Mouse (Mus musculus) lung, adult 2 months (tissue): ENCODE data around the gene Prkag1. TPM values are rescaled to one million over a fixed set of nuclear protein-coding genes. Genes with fewer than 3 reads are reported as not detected.

Source experiments
- DNase-seq: peaks from one replicate; pipeline ENCODE4 v3.0.0; 2022
- H3K4me1 ChIP-seq: fragments of 200-500 bp; 2 replicates; pipeline ENCODE4 v1.6.1; 2011; ENCODE audit warnings: low read length; ENCODE audit not compliant: control insufficient read depth, insufficient read depth
- H3K4me3 ChIP-seq: fragments of 200-500 bp; replicated peaks from 2 replicates; pipeline ENCODE3; 2011; ENCODE audit warnings: low read depth, mild to moderate bottlenecking, control low read depth, low read length; ENCODE audit errors: extremely low read depth
- CTCF ChIP-seq: fragments of 200-500 bp; IDR thresholded peaks from 2 replicates; pipeline ENCODE4 v1.5.1; 2011; ENCODE audit warnings: mild to moderate bottlenecking, low read length, control low read depth; ENCODE audit not compliant: insufficient read depth
- POLR2A ChIP-seq: fragments of 200-500 bp; IDR thresholded peaks from 2 replicates; pipeline ENCODE4 v1.6.1; 2011; ENCODE audit warnings: low read depth, mild to moderate bottlenecking, control low read depth, low read length, borderline replicate concordance; ENCODE audit errors: extremely low read depth
- WGBS: fragments of 180-500 bp; shearing (Covaris S2); methylation state at CpG from one replicate; pipeline ENCODE4 v1.1.7; 2018; 5-methylcytosine and 5-hydroxymethylcytosine counted together
- polyA plus RNA-seq: library from polyadenylated mRNA; depleted of rRNA; stranded (reverse); fragments of >200 nt; gene quantifications from 2 replicates; pipeline ENCODE4 v1.2.3, GENCODE M21; 2012; rRNA removed

The Prkag1 gene
- 51.0 and 62.8 TPM in 2 replicates for polyA plus RNA-seq

DNA sequence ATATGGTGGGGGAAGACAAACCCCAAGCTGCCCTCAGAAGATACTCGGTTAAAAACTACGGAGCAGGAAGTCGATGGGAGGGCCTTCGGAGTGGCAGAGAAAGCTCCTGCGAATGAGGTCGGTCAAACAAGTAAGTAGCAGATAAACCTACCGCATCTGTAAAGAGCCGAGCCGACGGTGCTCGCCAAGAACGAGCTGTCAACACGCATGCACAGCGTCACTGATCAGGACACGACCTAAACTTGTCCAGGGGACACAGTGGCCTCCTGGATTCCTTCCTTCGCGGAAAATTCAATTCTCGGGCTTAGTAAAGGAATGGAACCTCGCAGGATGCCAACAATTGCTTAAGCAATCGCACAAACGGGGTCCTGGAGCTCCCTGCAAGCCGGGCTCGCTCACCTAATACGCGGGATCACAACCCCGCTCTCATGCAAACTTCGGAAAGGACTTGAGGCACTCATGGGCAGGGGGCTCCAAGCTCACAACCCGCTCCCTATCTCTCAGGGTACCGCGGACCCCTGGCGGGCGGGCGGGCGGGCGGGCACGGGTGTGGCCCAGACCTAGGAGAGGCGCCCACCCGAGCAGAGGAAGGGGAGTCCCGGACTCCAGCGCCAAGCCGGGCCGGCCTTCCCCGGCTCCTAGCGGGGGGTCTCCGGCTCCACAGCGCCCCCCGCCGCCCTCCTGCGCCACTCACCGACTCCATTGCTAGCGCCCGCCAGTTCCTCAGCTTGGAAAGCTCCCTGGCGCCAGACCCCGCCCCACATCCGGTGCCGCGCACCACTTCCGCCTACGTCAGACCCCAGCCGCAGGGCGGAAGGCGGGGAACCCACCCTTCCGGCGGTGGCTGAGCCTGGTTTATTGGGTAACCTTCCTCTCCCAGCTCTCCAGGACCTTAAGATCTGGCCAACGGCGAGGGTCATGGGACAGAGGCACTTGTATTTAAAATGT is at the start of gene Prkag1:
Gene Prkag1, minus strand, starts transcription at position 786 of the 948 bp plus-strand sequence.
- DNase-seq = peak; percentile 96
- WGBS = under 1% methylated on average over 62 of the region's 66 CpGs
- Histone ChIP-seq H3K4me3 (peak within 1 kb of the TSS; percentile 73), H3K4me1 (peaks cover 2% of the 10 kb centered on the region; the same call in 1 of the 2 replicates)
- TF ChIP-seq CTCF (no peak), POLR2A (peak; percentile 83; the same call in 1 of the 2 replicates)

DNA sequence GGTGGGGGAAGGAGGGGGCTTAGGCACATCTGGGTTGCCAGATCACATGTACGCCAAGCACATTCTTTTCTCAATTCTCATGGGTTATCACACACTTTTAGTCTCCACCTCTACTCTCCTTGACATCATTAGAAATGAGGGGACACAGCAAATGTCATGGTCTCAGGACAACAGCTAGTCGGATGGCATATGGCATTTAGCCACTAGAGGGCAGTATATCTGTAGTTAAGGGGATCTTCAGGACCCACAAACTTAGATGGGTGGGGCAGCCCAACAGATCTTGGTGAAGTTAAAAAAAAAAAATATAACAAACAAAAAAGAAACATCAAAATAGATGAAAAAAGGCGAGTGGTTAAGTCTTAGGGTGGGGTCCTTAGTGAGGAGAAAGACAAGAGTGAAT is 46.0 kb upstream of the Prkag1 start:
- peak; percentile 34 for DNase-seq
- H3K4me1 ChIP-seq = no peaks in the 10 kb centered on the region
- H3K4me3 ChIP-seq = no peak overlapping the region
- WGBS = 14% methylated on average over 3 of the region's 3 CpGs
- no peak for TF ChIP-seq CTCF
- TF ChIP-seq POLR2A = no peak

DNA sequence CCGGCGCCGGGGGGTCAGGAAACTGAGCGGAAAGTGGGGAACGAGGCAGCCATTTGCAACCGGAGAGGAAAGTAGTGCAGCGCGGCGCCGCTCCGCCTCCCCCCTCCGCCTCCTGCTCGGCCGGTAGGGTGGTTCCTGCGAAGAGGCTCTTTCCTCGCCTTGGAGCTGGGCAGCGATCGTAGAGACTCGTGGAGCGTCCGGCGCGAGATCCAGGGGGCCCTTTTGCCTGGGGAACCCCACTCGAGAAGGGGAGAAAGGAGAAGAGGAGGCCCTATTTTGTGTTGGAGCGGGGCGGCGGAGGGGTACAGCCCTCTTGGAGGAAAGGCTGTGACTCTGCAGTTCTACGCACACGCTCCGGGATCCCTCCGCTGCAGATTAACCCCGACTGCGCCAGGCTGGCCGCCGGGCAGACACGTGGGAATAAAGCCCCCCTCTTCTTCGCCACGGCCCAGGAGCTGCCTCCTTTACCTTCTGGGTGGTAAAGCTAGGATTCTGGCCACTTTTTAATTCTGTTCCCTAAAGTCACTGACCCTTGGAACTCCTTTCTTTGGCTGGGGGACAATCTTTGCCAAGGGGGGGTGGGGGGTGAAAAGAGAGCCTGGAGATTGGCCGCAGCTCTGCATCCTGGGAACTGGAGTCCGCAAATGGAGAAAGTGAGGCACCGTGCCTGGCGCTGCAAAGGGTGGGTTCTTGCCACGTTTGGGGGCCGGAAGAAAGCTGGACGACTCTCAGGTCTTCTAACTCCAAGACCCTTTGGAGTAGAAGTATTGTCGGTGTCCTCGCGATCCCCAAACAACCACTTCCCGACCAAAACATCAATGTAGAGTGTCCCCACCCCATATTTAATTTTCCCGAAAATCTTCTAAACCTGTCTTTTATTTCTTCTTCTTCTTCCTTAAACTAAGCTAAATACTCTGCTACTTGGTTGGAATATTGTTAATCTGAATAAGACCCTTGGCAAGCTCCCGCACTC is 40.9 kb upstream of the Prkag1 start:
- DNase-seq = peak; percentile 95
- H3K4me1 ChIP-seq = peaks cover 17% of the 10 kb centered on the region
- H3K4me3 ChIP-seq = peak overlapping the region; percentile 95
- WGBS = 1% methylated on average over 49 of the region's 51 CpGs
- TF ChIP-seq CTCF (no peak), POLR2A (peak; percentile 63; the same call in 1 of the 2 replicates)

DNA sequence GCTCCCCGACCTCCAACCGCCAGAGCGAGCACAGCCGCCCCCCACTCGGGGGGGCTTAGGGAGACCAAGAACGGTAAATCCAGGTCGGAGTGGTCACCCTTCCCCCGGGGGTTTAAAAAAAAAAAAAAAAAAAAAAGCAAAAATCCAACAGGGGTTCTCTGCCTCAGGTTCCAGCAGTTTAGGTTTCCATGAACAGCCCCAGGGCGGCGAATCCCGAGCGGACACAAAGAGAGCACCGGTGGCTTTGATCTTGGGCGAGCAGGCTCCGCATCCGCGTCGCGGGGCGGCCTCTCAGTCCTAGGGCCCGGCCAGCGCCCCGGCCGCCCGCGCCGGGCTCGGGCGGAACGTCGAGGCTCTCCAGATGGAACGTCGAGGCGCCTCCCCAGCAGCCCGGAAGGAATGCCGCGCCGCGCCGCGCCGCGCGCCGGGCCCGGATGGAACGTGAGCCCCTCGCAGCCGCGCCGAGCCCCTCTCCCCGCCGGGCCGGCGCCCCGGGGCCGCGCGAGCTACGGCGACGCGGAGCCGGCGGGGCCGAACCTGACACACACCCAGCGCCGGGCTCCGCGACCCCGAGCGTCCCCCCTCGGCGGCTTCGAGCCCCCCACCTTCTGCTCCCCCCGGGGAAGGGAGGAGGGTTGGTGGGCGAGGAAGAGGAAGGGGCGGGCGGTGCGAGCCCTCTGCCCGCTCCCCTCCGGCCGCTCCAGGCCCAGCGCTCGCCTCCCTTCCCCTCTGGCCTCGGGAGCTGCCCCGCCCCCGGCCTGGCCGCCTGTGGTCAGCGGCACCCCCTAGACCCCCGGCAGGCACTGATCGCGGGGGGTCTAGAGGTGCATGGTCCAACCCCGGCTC is 40.0 kb upstream of the Prkag1 start, which contains the start of gene Kmt2d:
Gene Kmt2d, minus strand, starts transcription at position 135 of the 846 bp plus-strand sequence.
- WGBS = 1% methylated on average over 93 of the region's 94 CpGs
- no peak for DNase-seq
- peaks cover 20% of the 10 kb centered on the region for H3K4me1 ChIP-seq
- TF ChIP-seq POLR2A (no peak), CTCF (no peak)
- peak within 1 kb of the TSS; percentile 95 for H3K4me3 ChIP-seq

DNA sequence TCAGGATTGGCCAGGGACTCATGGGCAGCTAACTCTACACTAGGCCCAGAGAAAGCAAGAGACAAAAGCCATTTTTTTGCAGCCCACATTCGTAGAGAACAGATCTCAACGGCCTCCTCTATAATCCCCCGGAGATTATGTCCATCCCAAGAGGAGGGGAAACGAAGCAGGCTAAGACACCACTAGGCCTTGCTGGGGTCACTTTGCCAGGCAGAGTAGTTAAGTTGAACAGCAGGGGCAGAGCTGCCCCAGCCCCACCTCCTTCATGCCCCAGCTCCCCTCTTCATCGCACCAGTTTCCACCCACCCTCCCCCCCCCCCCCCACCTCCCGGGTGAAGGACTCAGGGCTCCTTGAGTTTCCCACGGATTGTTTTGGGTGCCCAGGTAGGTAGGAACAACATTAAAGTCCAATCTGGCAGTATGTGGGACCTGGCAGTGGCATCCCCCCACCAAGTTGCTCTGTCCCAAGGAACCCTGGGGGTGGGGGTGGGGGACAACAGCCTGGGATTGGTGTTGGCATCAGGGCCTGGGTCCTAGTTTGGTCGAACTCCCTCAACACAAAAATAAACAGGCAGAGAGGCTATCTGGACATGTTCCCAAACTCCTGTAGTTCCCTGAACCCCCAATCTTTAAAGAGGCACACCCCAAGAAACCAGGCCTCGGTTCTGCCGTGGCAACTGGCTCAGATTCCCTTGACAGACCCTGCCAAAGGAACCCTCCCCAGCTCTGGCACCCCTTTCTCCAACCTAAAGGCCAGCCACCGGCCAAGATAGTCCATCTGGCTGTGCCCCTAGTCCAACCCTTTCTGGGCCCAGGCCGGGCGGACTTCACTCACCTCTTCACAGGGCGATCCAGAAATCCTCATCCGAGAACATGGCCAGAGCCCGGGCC is 39.1 kb upstream of the Prkag1 start:
- DNase-seq = peak; percentile 44
- Histone ChIP-seq H3K4me3 (peak overlapping the region; percentile 95), H3K4me1 (peaks cover 20% of the 10 kb centered on the region)
- under 1% methylated on average over 16 of the region's 16 CpGs for WGBS
- no peak for TF ChIP-seq CTCF
- TF ChIP-seq POLR2A = no peak

DNA sequence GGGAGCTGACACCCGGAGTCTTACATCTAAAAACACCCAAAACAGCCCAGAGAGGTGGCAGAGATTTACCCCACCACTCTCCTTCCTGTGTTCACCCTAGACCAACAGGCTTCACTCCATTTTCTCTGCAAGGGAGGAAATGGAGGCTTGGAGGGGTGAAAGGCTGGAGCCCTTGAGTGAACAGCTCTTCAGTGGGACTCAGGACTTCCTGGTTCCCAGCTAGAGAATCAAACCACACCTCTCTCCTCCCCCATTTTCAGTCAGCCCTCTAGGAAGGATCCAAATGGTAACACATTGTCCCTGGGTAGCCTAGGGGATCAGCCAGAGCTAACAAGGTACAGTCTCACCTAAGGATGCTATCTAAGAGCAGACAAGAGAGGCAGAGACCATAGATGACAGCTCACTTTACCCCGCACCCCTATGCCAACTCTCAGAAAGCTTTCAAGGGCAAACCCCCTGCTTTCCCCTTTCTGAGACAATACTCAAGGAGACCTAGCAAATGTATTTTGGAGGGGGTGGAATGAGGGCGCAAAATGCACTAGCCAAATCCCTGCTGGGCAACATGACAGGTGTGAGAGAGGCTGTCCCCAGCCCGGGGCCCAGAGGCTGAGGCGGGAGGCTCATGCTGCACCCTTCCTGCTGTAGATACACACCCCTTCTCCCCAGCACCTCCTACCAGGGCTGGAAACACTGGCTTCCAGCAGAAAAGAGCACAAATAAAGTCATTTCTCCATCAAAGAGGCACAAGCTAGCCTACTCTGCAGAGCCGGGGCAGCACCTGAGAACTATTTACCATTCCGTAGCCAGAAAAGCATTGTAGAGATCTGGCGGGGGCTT is 38.2 kb upstream of the Prkag1 start:
- Histone ChIP-seq H3K4me3 (peak overlapping the region; percentile 67), H3K4me1 (peaks cover 20% of the 10 kb centered on the region)
- 1% methylated on average over 8 of the region's 8 CpGs for WGBS
- TF ChIP-seq CTCF (no peak), POLR2A (no peak)
- peak; percentile 44 for DNase-seq

DNA sequence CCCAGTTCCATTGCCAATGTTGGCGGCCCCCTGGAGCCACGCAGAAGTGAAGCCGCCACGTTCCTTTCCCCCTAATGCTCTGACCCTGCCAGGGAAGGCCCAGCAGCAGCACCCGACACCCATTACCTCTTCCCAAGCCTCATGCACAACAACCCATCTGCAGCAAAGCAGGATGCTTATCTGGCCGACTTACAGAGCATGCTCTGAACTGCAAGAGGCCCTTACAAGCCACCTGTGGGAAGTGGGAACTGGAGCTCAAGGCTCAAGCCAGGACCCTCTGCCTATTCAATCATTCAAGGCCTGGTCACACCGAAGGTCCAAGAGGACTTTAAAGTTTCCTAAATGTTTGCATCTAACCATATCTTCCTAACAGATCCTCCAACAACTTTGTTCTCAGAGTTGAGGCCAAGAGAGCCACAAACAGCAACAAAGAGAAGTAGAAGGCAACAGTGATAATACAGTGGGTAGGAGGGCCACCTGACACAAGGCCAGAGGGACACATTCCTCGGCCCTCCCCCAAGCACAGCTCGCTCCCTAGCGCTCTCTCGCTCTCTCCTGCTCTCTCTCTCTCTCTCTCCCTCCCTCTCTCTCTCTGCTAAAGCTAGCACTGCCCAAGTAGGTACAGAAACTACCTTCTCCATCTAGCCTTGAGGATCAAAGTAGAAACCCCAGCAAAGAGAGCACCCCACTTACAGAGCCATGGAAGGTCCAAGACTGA is 37.2 kb upstream of the Prkag1 start:
- DNase-seq = no peak
- no peak overlapping the region for H3K4me3 ChIP-seq
- 23% methylated on average over 11 of the region's 11 CpGs for WGBS

More for the DNA sequence above, 37.2 kb upstream of the Prkag1 start:
- TF ChIP-seq CTCF = no peak
- no peak for TF ChIP-seq POLR2A
- peaks cover 20% of the 10 kb centered on the region for H3K4me1 ChIP-seq
